Mouse (Mus musculus): ENCODE data around the gene Cfap65. TPM values are rescaled to one million over a fixed set of nuclear protein-coding genes. Genes with fewer than 3 reads are reported as not detected.

Cfap65 gene
- polyA plus RNA-seq, 1 experiment from 2014 or later, result not detected

DNA sequence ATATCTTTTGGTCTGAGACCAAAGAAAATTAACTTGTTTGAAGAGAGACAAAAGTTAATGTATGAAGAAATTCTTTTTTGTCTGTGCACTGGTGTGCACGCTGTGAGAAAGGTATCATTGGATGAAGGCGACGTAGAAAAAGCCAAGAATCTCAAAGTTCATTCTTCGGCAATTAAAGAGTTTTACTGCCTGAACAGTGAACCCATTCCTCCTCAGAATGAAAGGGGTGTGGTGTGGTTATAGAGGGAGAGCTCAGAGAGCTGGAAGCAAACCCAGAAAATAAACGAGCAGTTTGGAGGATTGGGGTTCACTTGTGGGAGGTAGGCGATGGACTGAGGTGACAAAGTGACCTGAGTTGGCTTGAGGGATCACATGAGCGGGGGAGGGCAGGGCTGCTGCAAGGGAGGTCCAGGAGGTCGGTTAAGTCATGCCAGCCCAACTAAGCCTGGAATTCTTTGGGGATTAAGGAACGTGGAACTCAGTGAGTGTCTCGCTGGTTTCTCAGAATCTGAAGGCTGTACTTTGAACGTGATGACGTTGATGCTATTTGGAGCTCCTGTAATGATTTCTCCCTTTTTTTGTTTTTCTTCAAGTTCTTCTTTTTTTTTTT, 927 bp upstream of the Cfap65 start:
- in situ Hi-C loops (cut with MboI; ENCODE audit: low pct_unique_long_range_greater_than_20kb), result no loop called here
- ATAC-seq (peak; percentile 47), DNase-seq (ENCODE audit: low read depth, low spot score) (no peak)
- no peak for TF ChIP-seq CTCF (IDR thresholded peaks at IDR 0.05)
- POLR2A ChIA-PET, result interaction anchor here (0.6 kb wide), 1 partner anchor 11 kb away, joined by 3 read pairs; no protein-coding TSS in a partner anchor
- H3K27me3 ChIP-seq, result peaks cover 41% of the 10 kb centered on the region
- CTCF ChIA-PET, result interaction anchor here (1.0 kb wide), 1 partner anchor 13 kb away, joined by 3 read pairs; no protein-coding TSS in a partner anchor

DNA sequence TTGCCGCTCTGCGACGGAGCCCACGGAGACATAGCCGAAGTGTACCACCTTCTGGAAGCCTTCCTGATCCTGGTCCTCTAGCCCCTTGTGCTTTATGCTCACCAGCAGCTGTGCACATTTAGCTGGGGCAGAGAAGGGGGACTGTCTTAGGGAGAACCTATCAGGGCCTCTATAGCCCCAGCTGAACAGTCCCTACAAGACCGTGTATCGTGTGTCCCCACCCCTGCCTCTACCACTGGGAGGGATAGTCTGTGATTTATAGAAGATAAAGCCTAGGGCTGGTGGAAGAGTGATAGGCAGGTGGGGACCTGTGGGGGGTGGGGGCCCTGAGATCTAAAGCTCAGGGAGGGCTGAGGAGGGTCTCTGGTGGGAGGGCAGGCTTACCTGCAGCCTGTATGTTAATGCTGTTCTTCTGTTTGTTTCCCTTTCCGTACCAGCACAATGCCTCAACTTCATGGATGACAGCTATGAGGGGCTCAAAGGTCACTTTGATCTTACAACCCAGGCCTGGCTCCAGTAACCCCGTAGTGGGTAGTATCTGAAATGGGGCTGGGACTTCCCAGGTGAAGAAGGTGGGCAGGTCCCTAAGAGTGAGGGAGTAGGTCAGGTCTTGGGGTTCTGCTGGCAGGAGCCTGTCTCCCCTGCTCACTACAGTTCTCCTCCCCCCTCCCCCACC, 7.6 kb downstream of the Cfap65 start:
- ChIA-PET CTCF (interaction anchor here (0.7 kb wide), 1 partner anchor 22 kb away, joined by 3 read pairs; no protein-coding TSS in a partner anchor), POLR2A (no interaction called here)
- in situ Hi-C loops (cut with MboI; ENCODE audit: low pct_unique_long_range_greater_than_20kb), result no loop called here
- peaks cover 43% of the 10 kb centered on the region for H3K27me3 ChIP-seq
- no peak for TF ChIP-seq CTCF (IDR thresholded peaks at IDR 0.05)
- DNase-seq (ENCODE audit: low read depth, low spot score), result no peak
- no peak for ATAC-seq

DNA sequence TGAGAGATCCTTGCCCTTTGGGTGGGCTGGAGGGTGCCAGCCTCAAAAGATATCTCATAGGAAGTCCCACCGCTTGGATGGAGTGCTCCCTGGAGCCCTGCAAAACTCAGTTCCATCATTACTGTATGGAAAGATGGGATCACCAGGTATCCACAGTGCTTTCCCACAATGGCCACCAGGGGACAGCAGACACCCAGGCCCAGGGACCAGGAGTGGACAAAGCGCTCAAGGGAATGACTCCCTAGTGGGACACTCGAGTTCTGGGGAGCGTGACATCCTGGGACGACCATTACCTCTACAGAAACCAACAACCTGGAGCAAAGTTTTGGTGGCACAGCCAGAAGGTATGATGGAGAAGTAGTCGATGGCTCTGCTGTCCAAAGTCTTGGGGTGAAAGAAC, 8.7 kb downstream of the Cfap65 start:
- H3K27me3 ChIP-seq, result peaks cover 40% of the 10 kb centered on the region
- ATAC-seq, result peak; percentile 36
- no peak for DNase-seq (ENCODE audit: low read depth, low spot score)
- CTCF ChIA-PET, result interaction anchor here (0.7 kb wide), 1 partner anchor 23 kb away, joined by 3 read pairs; no protein-coding TSS in a partner anchor
- POLR2A ChIA-PET, result no interaction called here
- TF ChIP-seq CTCF (IDR thresholded peaks at IDR 0.05), result no peak
- in situ Hi-C loops (cut with MboI; ENCODE audit: low pct_unique_long_range_greater_than_20kb), result no loop called here

DNA sequence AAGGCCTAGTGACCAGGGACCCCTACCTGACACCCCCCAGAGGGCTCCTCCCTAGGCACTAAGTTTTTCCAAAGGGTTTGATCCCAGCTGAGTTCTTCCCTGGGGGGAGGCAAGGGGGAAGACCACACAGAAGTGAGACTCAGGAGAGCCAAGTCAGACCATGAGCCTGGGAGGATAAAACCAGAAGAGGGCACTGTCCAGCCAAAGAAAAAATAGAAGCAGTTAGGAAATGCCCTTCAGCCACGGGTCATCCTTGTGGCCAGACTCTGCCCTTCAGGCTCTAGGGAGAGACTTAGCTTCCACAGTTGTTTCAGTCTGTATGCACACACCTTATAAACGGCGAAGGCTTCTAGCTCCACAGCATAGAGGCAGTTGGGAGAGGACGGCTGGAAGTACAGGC, 10.9 kb downstream of the Cfap65 start:
- DNase-seq (ENCODE audit: low read depth, low spot score) (no peak), ATAC-seq (no peak)
- in situ Hi-C loops (cut with MboI; ENCODE audit: low pct_unique_long_range_greater_than_20kb), result no loop called here
- TF ChIP-seq CTCF (IDR thresholded peaks at IDR 0.05), result no peak
- POLR2A ChIA-PET, result no interaction called here
- CTCF ChIA-PET, result no interaction called here
- peaks cover 48% of the 10 kb centered on the region for H3K27me3 ChIP-seq

DNA sequence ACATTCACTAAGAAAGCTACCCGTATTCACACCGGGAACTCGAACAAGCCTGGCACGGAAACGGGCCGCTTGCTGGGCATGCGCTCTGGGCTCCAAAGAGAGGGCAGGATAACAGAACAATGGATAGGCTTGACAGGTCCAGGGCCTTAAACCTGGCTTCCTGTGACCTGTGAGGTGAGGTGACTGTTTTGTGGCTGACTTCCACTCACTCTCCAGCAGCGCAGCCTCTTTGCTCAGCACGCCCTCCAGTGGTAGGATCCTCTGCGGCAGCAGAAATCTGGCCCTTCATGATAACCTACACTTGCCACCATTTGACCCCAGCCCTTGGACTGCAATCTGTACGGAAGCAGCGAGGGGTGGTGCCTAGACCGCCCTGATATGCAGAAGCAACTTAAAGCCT, 19.7 kb downstream of the Cfap65 start:
- CTCF ChIA-PET, result interaction anchor here (2.1 kb wide), 1 partner anchor 15 kb away, joined by 5 read pairs; no protein-coding TSS in a partner anchor
- DNase-seq (ENCODE audit: low read depth, low spot score), result no peak
- TF ChIP-seq CTCF (IDR thresholded peaks at IDR 0.05), result no peak
- POLR2A ChIA-PET, result no interaction called here
- in situ Hi-C loops (cut with MboI; ENCODE audit: low pct_unique_long_range_greater_than_20kb), result no loop called here
- peaks cover 52% of the 10 kb centered on the region for H3K27me3 ChIP-seq
- no peak for ATAC-seq

DNA sequence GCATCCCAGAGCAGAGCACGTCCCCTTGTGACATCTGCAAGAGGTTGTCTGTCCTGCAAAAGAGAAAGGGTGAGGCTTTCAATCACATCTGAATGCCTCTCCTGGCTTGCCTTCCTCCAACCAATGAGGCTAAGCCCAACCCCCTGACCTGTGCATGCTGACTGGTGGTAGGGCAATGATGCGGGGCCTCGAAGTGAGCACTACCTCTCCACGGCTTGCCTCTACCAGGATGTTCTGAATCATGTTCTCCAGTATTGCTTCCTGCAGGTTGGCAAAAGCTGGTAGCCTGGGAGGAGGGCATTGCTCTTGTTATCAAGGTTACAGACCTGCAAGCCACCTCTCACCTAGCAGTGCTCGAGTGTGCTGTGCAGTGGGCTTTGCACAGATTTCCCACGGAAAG, 33.2 kb downstream of the Cfap65 start:
- H3K27me3 ChIP-seq, result peaks cover 84% of the 10 kb centered on the region
- POLR2A ChIA-PET, result no interaction called here
- ATAC-seq (no peak), DNase-seq (ENCODE audit: low read depth, low spot score) (no peak)
- CTCF ChIA-PET, result no interaction called here
- no peak for TF ChIP-seq CTCF (IDR thresholded peaks at IDR 0.05)
- in situ Hi-C loops (cut with MboI; ENCODE audit: low pct_unique_long_range_greater_than_20kb), result no loop called here

DNA sequence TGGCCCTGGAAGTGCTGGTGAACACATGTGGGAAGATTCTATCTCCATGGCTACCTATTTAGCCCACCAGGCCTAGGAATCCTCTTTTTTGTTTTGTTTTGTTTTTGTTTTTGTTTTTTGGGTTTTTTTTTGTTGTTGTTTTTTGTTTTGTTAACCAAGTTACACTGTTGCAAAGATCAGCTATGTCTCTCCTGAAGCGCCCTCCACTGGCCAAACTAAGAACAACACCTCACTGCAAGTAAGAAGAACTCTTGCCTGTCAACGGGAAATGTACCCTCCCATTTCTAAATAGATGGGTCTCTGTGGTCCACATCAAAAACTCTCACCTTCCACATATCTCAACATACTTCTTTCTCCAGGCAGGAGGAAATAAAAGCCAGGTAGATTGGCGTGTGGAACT, 33.7 kb downstream of the Cfap65 start:
- ATAC-seq, result no peak
- in situ Hi-C loops (cut with MboI; ENCODE audit: low pct_unique_long_range_greater_than_20kb), result no loop called here
- no peak for TF ChIP-seq CTCF (IDR thresholded peaks at IDR 0.05)
- H3K27me3 ChIP-seq, result peaks cover 80% of the 10 kb centered on the region
- ChIA-PET CTCF (interaction anchor here (1.2 kb wide), 2 partner anchors 13 to 32 kb away, joined by 3 to 5 read pairs; no protein-coding TSS in a partner anchor), POLR2A (no interaction called here)
- DNase-seq (ENCODE audit: low read depth, low spot score), result no peak

DNA sequence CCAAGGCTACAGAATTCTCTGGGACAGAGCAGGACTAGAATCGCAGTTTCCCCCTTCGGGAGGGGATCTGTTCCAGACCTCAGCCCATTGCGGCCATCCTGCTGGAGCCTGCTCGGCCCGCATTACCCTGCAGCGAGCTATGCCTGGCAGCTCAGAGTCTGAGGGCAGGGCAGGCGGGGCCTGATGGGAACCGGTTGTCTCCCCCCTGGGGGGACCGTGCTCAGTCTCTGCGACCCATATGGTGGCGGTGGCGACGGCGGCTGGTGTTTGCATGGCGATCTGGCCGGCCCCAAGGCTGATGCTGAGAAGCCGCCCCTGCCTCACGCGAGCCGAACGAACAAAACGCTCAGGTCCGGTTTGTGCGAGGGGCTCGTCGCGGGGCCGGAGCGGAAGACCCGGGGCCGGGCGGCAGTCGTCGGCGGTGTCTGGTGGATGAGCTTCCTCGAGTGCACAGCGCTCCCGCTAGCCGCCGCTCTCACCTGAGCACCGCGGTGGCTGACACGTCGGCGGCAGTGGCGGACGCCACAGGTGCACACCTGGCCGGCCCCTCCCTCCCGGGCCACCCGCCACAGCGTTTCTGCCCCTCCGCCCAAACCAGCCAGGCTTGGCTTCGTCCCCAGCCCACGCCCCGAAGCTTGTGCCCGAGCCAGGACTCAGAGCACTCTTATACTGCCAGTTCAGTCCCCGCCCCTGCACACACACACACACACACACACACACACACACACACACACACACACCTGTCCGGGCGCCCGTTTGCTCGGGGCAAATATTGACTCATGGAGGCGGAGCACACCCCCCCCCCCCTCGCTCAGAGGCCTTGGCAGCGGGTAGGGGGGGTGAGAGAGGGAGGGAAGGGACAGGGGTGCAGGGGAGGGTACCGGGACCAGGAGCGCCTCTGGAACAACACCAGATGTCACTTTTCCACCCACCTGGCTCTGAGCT, 34.8 kb downstream of the Cfap65 start:
- TF ChIP-seq CTCF (IDR thresholded peaks at IDR 0.05), result no peak
- DNase-seq (ENCODE audit: low read depth, low spot score) (no peak), ATAC-seq (no peak)
- ChIA-PET CTCF (interaction anchor here (1.2 kb wide), 2 partner anchors 14 to 31 kb away, joined by 3 to 5 read pairs; no protein-coding TSS in a partner anchor), POLR2A (no interaction called here)
- peaks cover 77% of the 10 kb centered on the region for H3K27me3 ChIP-seq
- in situ Hi-C loops (cut with MboI; ENCODE audit: low pct_unique_long_range_greater_than_20kb), result no loop called here

DNA sequence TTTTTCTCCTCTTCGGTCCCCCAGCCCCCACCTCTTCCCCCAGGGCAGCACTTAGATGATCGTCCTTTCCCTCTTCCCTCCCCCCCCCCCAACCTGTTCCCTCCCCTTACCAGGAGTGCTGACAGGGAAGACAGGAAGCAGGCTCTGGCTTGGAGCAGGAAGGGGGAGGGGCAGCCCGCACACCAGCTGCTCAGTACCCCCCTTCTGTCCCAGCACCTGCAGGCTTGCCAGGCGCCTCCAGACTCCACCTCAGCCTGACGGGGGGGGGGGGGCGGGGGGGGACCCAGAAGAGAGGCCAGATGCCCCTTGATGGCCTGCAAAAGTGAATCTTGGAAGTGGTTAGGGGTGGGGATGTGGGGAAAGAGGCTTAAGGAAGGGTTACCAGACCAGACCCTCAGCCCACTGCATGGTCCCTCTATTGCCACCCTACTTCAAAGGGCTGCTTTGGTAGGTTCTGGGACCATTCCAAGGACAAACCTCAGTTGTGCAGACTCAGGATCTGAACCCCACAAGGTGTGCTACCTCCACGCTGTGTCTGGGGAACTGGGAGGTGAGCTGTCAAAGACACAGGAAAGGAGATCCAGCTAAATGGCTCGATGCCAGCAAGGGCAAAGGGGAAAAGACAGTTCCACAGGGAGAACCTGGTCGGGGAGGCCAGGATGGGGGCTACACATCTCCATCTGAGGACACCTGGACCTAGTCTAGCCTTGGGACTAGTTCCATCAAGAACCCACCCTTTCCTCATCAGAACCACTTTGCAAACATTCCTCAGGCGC, 36.6 kb downstream of the Cfap65 start:
- ChIA-PET CTCF (interaction anchor here (0.7 kb wide), 1 partner anchor 79 kb away, joined by 3 read pairs; no protein-coding TSS in a partner anchor), POLR2A (no interaction called here)
- H3K27me3 ChIP-seq, result peaks cover 68% of the 10 kb centered on the region
- no peak for TF ChIP-seq CTCF (IDR thresholded peaks at IDR 0.05)
- DNase-seq (ENCODE audit: low read depth, low spot score), result no peak
- ATAC-seq, result no peak
- in situ Hi-C loops (cut with MboI; ENCODE audit: low pct_unique_long_range_greater_than_20kb), result no loop called here

DNA sequence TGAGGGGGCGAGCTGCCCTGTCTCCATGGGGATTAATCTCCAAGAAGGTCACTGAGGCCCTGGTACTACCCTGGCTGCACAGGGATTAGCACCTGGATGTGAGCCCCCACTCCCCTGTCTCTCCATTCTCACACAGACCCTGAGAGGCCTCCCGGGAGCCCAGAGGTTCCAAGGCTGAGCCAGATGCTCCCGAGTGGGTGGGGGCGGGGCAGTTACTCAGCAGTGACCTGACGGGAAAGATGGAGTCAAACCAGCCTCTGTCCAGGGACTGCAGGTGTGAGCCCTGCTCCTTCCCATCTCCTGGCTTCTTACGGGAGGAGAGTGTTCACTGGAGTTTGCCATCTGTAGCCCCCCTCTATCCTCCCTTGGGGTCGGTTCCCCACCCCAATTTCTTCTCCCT, 37.4 kb downstream of the Cfap65 start:
- no peak for DNase-seq (ENCODE audit: low read depth, low spot score)
- peaks cover 65% of the 10 kb centered on the region for H3K27me3 ChIP-seq
- TF ChIP-seq CTCF (IDR thresholded peaks at IDR 0.05), result no peak
- ATAC-seq, result no peak
- ChIA-PET POLR2A (no interaction called here), CTCF (no interaction called here)
- in situ Hi-C loops (cut with MboI; ENCODE audit: low pct_unique_long_range_greater_than_20kb), result no loop called here
